22 mouse cellular contexts compared by ENCODE assay signal in the genomic region with DNA sequence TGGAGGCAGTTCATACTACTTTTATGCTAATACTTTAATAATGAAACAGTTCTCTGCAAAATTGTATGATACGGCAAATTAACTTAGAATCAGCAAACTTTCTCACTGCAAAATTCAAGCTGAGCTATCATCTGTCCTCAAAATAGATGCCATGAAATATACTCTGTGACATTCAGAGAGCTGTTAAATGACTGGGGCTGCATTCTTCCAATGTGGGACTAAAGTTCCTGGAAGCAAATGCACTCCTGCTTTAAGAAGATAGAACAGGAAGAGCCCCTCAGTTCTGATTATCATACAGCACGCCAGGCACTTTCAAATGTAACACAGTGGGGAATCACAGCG. TPM values are rescaled to one million over a fixed set of nuclear protein-coding genes. Genes with fewer than 3 reads are reported as not detected.
DNase-seq lines count a peak whose midpoint lies in the region; ATAC-seq lines count a peak whose summit lies in the region.
"Had no signal": no experiment of that assay in that cellular context is flagged by ENCODE, and none has a peak within 500 bp of the region (broad histone marks: within the 10 kb centered on the region; RNA-seq: fewer than 3 reads in every experiment).

No protein-coding gene starts in this region.

- H3K4me1 ChIP-seq in megakaryocyte, embryonic 14.5 days = peaks cover 5% of the 10 kb centered on the region; the same call in 1 of the 2 replicates
- H3K4me1 ChIP-seq: embryonic facial prominence, embryonic 12.5 days; embryonic facial prominence, embryonic 15.5 days; forebrain, embryonic 13.5 days; heart, embryonic 10.5 days; heart, embryonic 13.5 days had no signal

- peak; percentile 44 to 48 for DNase-seq in cerebellum, postnatal 10 days
- DNase-seq in cerebellum, postnatal 25 days = no peak
- no peak for DNase-seq in frontal cortex, adult 2 months (ENCODE audit: extremely low spot score in 1 of 2, low spot score in 1 of 2)
- DNase-seq in adrenal gland, postnatal 4 days (ENCODE audit: low spot score in 2 of 2) = no peak
- DNase-seq: adrenal gland, adult 8-10 months; adrenal gland, postnatal 25 days; gastrocnemius, postnatal 36 days; heart, adult 2 months; heart, postnatal 14 days; heart, postnatal 4 days; kidney, adult 18-20 months had no signal

- peaks cover 88% of the 10 kb centered on the region for H3K36me3 ChIP-seq in megakaryocyte, embryonic 14.5 days (replicated peaks; ENCODE audit: low read length)

- H3K4me3 ChIP-seq in megakaryocyte, embryonic 14.5 days (replicated peaks) = peak overlapping the region; percentile 3
- H3K4me3 ChIP-seq: embryonic facial prominence, embryonic 12.5 days; embryonic facial prominence, embryonic 15.5 days; forebrain, embryonic 13.5 days; heart, adult 2 months; heart, embryonic 10.5 days; heart, embryonic 13.5 days had no signal

- H3K9me3 ChIP-seq in megakaryocyte, embryonic 14.5 days = no peaks in the 10 kb centered on the region
- H3K9me3 ChIP-seq: embryonic facial prominence, embryonic 12.5 days; embryonic facial prominence, embryonic 15.5 days; forebrain, embryonic 13.5 days; heart, embryonic 10.5 days; heart, embryonic 13.5 days had no signal

- H3K27me3 ChIP-seq in megakaryocyte, embryonic 14.5 days (replicated peaks) = no peaks in the 10 kb centered on the region
- H3K27me3 ChIP-seq: embryonic facial prominence, embryonic 12.5 days; embryonic facial prominence, embryonic 15.5 days; forebrain, embryonic 13.5 days; heart, embryonic 13.5 days had no signal

- ATAC-seq in frontal cortex, adult (ENCODE audit: low TSS enrichment) = peak; percentile 26; the same call in 1 of the 2 replicates
- ATAC-seq in megakaryocyte, adult 5-6 weeks (ENCODE audit: poor library complexity, severe bottlenecking) = no peak
- ATAC-seq: CD4-positive, CD25-positive, alpha-beta regulatory T cell, adult 4 months; inflammation-experienced regulatory T-cells, adult 6 months; intestine, embryonic 16.5 days had no signal

RNA-seq across cellular contexts. Expression of gene Cwc22, which starts 48.6 kb away (rescaled TPM):
- polyA plus RNA-seq in frontal cortex, adult 2 months (2012; rRNA removed) = 22.5 and 27.8 TPM in 2 replicates
- polyA plus RNA-seq in megakaryocyte, embryonic 14.5 days (2012; ENCODE audit: insufficient read depth, low replicate concordance) = 1.4 and 32.2 TPM in 2 replicates
- total RNA-seq in megakaryocyte, adult 5-6 weeks (2015) = 31.3 and 33.7 TPM in 2 replicates
- 86.3 and 92.3 TPM in 2 replicates for total RNA-seq in megakaryocyte, adult 5-6 weeks (2017)
- total RNA-seq in adrenal gland, postnatal 4 days (2021) = 10 to 100 TPM; 41.1 TPM

Comparison
In these comparisons a context has a peak if more than half of its experiments do, and no peak if none do; other contexts are left out.
1. DNase-seq: peak in cerebellum, postnatal 10 days (2 of 2); none in cerebellum, postnatal 25 days (0 of 2), frontal cortex, adult 2 months (0 of 2) and adrenal gland, postnatal 4 days (0 of 2).